Mouse (Mus musculus): ENCODE data around the gene Rbm43.

DNA sequence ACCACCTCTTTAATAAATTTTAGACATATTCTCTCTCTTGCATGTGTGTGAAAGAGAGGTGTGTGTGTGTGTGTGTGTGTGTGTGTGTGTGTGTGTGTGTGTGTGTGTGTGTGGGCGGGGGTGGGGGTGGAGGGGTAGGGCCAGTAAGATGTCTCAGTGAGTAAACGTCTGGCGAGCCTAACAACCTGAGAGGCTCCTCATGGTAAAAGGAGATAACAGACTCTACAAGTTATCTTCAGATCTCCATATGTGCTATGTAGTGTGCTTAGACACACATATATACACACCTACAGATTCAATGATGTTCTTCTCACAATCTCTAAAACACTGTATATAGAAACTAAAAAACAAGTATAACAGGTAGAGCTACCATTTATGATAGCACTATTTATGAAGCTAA, 3.8 kb upstream of the Rbm43 start:
- no peak for TF ChIP-seq CTCF (IDR thresholded peaks at IDR 0.05; ENCODE audit: borderline replicate concordance, insufficient read depth, low read length)
- no peak for TF ChIP-seq POLR2A (IDR thresholded peaks at IDR 0.05; ENCODE audit: low read depth, low read length)
